Mouse (Mus musculus): Measurements from ENCODE around the gene Plcl2. TPM values are rescaled to one million over a fixed set of nuclear protein-coding genes. Genes with fewer than 3 reads are reported as not detected.
A peak's percentile ranks its signal among the peaks of the same experiment; 100 is the strongest.

Gene Plcl2
- polyA plus RNA-seq, 1 experiment from 2014 or later: 10.5 TPM

DNA sequence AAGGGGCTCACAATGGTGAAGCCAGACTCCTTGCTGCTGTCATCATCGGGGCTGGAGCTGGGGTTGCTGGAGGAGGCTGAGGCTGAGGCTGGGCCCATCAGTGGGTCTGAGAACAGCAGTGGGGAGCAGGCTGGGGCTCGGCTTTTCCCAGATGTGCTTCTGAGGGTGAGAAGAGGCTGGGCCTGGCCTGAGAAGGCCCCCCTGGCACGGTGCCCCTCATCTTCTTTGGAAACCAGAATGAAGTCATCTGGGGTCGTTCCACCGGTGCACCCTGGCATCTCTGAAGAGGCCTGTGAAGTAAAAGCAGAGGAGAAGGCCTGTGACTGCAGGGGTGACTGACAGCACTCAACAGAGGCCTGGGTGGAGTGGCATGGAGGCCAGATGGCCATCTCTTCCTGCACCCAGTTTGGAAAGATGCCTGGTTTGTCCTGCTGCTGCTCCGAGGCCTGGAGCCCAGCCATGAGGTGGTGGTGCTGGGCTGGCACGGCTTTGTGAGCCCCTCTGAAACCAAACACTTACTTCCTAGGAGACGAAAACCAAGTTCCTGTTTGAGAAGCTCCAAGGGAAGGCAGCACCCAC, 226.8 kb downstream of the Plcl2 start:
- peak; percentile 61 for ATAC-seq (ENCODE audit: low FRiP score, low read depth)
- H3K4me1 ChIP-seq (replicated peaks): no peaks in the 10 kb centered on the region
- no peak overlapping the region for H3K9ac ChIP-seq
- H3K27ac ChIP-seq (replicated peaks): peak overlapping the region; percentile 31
- WGBS: 63% methylated on average over 8 of the region's 8 CpGs
- H3K9me3 ChIP-seq: no peaks in the 10 kb centered on the region
- no peak overlapping the region for H3K4me2 ChIP-seq
- H3K36me3 ChIP-seq: no peaks in the 10 kb centered on the region
- H3K27me3 ChIP-seq: no peaks in the 10 kb centered on the region
- H3K4me3 ChIP-seq: no peak overlapping the region

DNA sequence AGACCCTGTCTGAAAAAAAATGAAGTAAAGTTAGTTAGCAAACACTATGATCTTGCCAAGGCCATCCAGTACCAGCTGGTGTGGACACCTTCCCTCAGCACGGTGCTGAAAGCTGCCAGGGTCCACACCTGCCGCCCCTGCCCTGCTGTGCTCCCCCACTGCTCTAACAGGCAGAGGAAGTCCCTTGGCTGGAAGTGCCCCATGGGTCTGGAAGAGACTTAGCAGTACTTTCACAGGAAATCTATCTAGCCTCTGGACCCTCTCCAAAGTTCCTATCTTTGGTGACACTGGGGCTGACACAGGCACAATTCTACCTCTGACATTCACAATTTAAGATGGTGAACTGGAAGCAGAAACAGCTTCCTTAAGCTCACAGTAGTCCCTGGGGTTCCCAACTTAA, 227.9 kb downstream of the Plcl2 start:
- no peak overlapping the region for H3K4me2 ChIP-seq
- 52% methylated on average over 2 of the region's 2 CpGs for WGBS
- ATAC-seq (ENCODE audit: low FRiP score, low read depth): no peak; the same call in 1 of the 2 replicates
- H3K9me3 ChIP-seq: no peaks in the 10 kb centered on the region
- no peak overlapping the region for H3K9ac ChIP-seq
- no peaks in the 10 kb centered on the region for H3K27me3 ChIP-seq
- no peak overlapping the region for H3K4me3 ChIP-seq
- H3K27ac ChIP-seq (replicated peaks): no peak overlapping the region
- no peaks in the 10 kb centered on the region for H3K36me3 ChIP-seq
- no peaks in the 10 kb centered on the region for H3K4me1 ChIP-seq (replicated peaks)

Other genes starting within 250 kb of the Plcl2 start
- gene Dazl, start 215.8 kb upstream of the Plcl2 start, polyA plus RNA-seq (2015; fragmentation: Nextera tagmentation; extraction: Ambion mirVana): 0.51 and 0.57 TPM in 2 replicates